Mouse (Mus musculus) brain, embryonic 14.5 days (tissue): ENCODE data around the gene Pigh.
A peak's percentile ranks its signal among the peaks of the same experiment; 100 is the strongest.

ENCODE experiments used
- CTCF ChIP-seq: fragments of 200-500 bp; IDR thresholded peaks from 2 replicates; pipeline ENCODE4 v1.5.1; 2012; ENCODE audit warnings: inconsistent platforms, mild to moderate bottlenecking, moderate library complexity, borderline replicate concordance; ENCODE audit not compliant: insufficient read depth, insufficient read length; ENCODE audit errors: extremely low read depth
- POLR2A ChIP-seq: fragments of 200-500 bp; IDR thresholded peaks from 2 replicates; pipeline ENCODE4 v1.6.1; 2012; ENCODE audit warnings: mild to moderate bottlenecking, inconsistent platforms, borderline replicate concordance; ENCODE audit not compliant: poor library complexity, insufficient read depth, insufficient read length, severe bottlenecking; ENCODE audit errors: extremely low read depth

DNA sequence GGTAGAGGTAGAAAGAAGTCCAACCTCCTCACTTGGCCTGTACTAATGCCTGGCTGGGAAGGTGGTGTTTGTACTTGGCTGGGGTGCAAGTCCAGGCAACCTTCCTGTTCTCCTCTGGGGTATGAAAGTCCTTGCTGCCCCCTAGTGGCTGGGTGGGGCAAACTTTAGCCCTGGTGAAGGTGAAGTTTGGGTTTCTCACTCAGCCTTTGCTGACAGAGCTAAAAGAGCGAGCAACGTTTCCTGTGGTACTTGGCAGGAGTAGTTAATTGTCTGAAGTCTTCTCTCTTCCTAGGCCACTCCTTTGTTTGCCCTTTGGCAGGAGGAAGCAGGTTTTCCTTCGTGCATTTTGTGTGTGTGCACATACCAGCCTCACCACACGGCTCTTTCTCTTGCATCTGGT, 3.1 kb upstream of the Pigh start:
- TF ChIP-seq CTCF (peak; percentile 45; the same call in 1 of the 2 replicates), POLR2A (no peak)
